Mouse (Mus musculus) thymus, postnatal 25 days (tissue): ENCODE results near the gene A630073D07Rik.
"Not testable (repeated sequence)": the region's sequence is repeated elsewhere in the genome, so short reads cannot be mapped to it uniquely, and the experiment has no call there.

Experiments
- DNase-seq: peaks from one replicate; pipeline ENCODE4 v3.0.0; 2022

The A630073D07Rik gene

DNA sequence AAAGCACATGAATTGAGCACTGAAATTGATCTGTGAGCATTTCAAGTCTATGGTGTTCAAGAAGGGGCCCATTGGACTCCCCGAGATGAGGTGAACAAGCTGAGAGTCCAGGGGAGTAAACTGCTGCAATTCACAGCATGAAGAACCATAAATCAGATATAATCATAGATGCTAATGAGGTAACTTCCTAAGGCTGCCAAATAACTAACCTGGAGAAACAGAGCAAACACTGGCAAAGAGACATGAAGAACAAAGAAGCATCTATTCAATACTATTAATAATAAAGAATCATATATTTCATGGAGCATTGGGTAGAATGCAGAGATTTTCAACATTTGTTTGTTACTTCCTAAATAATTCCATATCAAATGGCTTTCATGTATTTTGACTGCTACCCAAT, at the start of gene A630073D07Rik:
TSS of gene A630073D07Rik (minus strand) at position 101 of the 400 bp plus-strand sequence.
- no peak for DNase-seq

- no peak for DNase-seq
Observed at GRCm38 (mm10) chr6:132700907-132701306, 49.6 kb upstream of the A630073D07Rik start, which contains the start of gene Tas2r121. Gene Tas2r121, minus strand, starts transcription at chr6:132701007.

DNA sequence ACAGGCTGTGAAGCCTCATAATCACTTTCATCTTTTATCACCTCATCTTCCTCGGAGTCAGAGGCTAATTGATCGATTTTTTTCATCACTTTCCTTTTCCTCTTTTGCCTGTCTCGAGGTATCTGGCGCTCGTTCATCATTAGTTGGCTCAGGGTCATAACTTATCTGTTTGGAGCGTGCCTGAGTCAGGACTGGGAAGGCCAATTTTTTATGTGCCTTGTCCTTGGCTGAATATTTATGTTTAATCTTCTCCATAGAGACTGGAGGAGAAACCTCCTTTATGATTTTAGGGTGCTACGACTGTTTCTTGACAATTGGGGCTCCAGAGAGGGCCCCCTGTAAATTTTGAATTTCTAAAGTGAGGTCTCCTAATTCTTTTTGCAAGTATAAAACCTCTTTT, 40.3 kb upstream of the A630073D07Rik start:
- DNase-seq = not testable (repeated sequence)

DNA sequence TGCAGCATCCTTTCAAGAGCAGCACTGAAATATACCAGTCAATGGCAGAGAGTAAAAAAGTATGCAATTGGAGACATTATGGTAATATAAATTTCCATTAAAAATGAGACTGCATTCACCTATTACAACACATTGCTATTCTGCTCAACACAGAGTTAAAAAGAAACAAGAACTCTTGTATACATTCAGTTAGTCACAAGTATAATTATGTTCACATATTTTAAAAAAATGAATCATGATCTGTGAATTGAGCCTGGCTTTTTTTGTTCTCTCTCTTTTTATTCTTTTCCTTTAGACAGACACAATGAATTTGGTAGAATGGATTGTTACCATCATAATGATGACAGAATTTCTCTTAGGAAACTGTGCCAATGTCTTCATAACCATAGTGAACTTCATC, 5.3 kb upstream of the A630073D07Rik start, which contains the start of gene Tas2r120:
TSS of gene Tas2r120 (plus strand) at position 301 of the 400 bp plus-strand sequence.
- no peak for DNase-seq

DNA sequence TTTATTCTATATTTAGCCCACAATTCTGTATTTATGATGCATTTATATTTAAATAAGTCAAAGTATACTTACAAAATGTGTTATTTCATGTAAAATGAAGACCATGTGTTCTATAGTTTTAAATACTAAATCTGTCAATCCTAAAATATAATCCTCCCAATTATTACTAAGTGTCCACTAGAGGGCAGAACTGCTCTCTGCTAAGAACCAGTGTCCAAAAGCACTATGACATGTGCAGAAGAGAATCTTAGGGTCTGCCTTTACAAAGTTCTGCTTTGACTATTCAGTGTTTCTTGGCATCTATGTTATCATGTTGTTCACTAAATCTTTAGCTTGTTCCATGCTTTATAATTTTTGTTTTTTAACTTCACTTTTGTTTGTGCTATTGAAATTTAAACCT, 1.9 kb downstream of the A630073D07Rik start:
- no peak for DNase-seq

- DNase-seq = not testable (repeated sequence)
Observed at GRCm38 (mm10) chr6:132595613-132596012, 55.7 kb downstream of the A630073D07Rik start, which contains the start of gene Prp2. Gene Prp2, plus strand, starts transcription at chr6:132595913.
